Mouse (Mus musculus): Measurements from ENCODE around the gene Cish. TPM values are rescaled to one million over a fixed set of nuclear protein-coding genes. Genes with fewer than 3 reads are reported as not detected.

Gene Cish
- total and polyA plus RNA-seq, 2 experiments from 2014 or later = 62.6 to 149 TPM

DNA sequence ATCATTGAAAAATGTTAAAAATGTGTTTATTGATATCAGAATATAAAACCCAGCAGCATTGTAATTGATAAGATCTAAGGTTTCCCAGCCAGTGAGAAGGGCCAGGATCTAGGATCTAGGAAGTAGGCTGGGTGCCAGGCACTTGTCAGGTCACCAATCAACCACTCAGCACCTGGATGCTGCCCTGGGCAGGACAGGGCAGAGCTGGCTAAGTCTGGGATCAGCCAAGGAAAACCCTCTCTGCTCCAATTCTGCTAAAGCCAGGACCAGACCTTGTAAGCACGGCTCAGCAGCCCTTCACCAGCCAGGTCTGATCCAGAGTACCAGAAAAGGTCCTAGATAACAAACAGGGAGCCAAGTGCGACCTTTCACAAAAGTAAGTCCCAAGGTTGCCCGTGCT is 40.9 kb upstream of the Cish start:
- peak overlapping the region; percentile 38 for H3K9ac ChIP-seq (replicated peaks; ENCODE audit: low read depth, low read length)
- no peaks in the 10 kb centered on the region for H3K9me3 ChIP-seq (replicated peaks; ENCODE audit: control insufficient read depth, low read length)
- peak; percentile 13; the same call in 1 of the 2 replicates for ATAC-seq (ENCODE audit: insufficient read depth, low read depth)
- DNase-seq (ENCODE audit: low spot score) = no peak
- peaks cover 4% of the 10 kb centered on the region; the same call in 1 of the 2 replicates for H3K27me3 ChIP-seq (ENCODE audit: control insufficient read depth, insufficient read depth, low read length)
- peaks cover 18% of the 10 kb centered on the region for H3K4me1 ChIP-seq (ENCODE audit: control insufficient read depth, insufficient read depth)
- no peak overlapping the region for H3K4me3 ChIP-seq (ENCODE audit: low read depth, low read length)
- WGBS = 36% methylated on average over 3 of the region's 3 CpGs
- no peaks in the 10 kb centered on the region for H3K36me3 ChIP-seq (replicated peaks; ENCODE audit: control insufficient read depth, insufficient read depth, low read length)
- peak overlapping the region; percentile 75 for H3K27ac ChIP-seq (ENCODE audit: low read depth)
- H3K4me2 ChIP-seq (ENCODE audit: low read depth, low read length) = peak overlapping the region; percentile 43; the same call in 1 of the 2 replicates
- TF ChIP-seq EP300 (IDR thresholded peaks at IDR 0.05; ENCODE audit: low read depth) (no peak), CTCF (IDR thresholded peaks at IDR 0.05; ENCODE audit: low read depth) (no peak)

DNA sequence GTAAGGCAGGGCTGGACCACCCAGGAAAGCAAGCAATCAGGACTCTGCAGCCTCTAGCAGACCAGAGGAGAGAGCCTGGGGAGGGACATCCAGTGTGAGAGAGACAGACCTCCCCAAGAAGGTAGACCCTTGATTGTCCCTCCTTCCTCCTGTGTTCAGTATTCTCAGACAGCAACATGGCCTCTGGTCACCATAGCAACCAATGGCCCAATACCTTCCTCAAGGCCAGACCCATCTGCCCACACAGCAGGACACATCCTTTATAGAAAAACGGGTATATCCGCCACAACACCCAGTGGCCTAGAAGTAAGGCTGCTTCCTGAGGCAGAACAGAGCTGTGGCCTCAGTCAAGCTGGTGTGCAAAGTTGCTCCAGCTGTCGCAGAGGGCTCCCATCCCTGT is 40.2 kb upstream of the Cish start:
- H3K9me3 ChIP-seq (replicated peaks; ENCODE audit: control insufficient read depth, low read length) = no peaks in the 10 kb centered on the region
- no peak overlapping the region for H3K4me3 ChIP-seq (ENCODE audit: low read depth, low read length)
- no peaks in the 10 kb centered on the region for H3K36me3 ChIP-seq (replicated peaks; ENCODE audit: control insufficient read depth, insufficient read depth, low read length)
- TF ChIP-seq EP300 (IDR thresholded peaks at IDR 0.05; ENCODE audit: low read depth) (no peak), CTCF (IDR thresholded peaks at IDR 0.05; ENCODE audit: low read depth) (no peak)
- no peaks in the 10 kb centered on the region for H3K27me3 ChIP-seq (ENCODE audit: control insufficient read depth, insufficient read depth, low read length)
- 74% methylated on average over 3 of the region's 3 CpGs for WGBS
- no peak overlapping the region for H3K27ac ChIP-seq (ENCODE audit: low read depth)
- DNase-seq (ENCODE audit: low spot score) (no peak), ATAC-seq (ENCODE audit: insufficient read depth, low read depth) (no peak)
- H3K4me2 ChIP-seq (ENCODE audit: low read depth, low read length) = no peak overlapping the region
- H3K9ac ChIP-seq (replicated peaks; ENCODE audit: low read depth, low read length) = no peak overlapping the region
- H3K4me1 ChIP-seq (ENCODE audit: control insufficient read depth, insufficient read depth) = peaks cover 24% of the 10 kb centered on the region

DNA sequence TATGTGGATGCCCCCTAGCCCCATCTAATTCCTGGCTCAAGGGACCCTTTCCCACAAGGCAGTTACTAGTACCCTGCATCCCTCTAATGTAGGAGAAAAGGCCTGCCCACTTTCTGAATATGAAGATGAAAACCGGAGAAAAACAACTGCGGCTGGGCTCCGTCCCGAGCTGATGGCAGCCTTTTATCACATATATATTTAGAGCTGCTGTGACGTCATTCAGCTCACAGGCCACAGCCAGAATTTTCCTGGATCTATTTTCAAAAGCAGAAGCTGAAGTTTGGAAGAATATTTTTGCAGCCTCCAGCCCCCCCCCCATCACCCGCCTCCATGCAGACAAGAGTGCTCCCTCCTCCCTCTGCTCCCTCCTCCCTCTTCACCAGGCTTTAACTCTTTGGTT is 36.3 kb upstream of the Cish start:
- peak; percentile 54 for ATAC-seq (ENCODE audit: insufficient read depth, low read depth)
- no peak overlapping the region for H3K9ac ChIP-seq (replicated peaks; ENCODE audit: low read depth, low read length)
- H3K4me3 ChIP-seq (ENCODE audit: low read depth, low read length) = no peak overlapping the region
- H3K36me3 ChIP-seq (replicated peaks; ENCODE audit: control insufficient read depth, insufficient read depth, low read length) = no peaks in the 10 kb centered on the region
- TF ChIP-seq CTCF (IDR thresholded peaks at IDR 0.05; ENCODE audit: low read depth) (no peak), EP300 (IDR thresholded peaks at IDR 0.05; ENCODE audit: low read depth) (no peak)
- H3K9me3 ChIP-seq (replicated peaks; ENCODE audit: control insufficient read depth, low read length) = no peaks in the 10 kb centered on the region
- H3K4me1 ChIP-seq (ENCODE audit: control insufficient read depth, insufficient read depth) = peaks cover 21% of the 10 kb centered on the region
- H3K27me3 ChIP-seq (ENCODE audit: control insufficient read depth, insufficient read depth, low read length) = no peaks in the 10 kb centered on the region
- peak overlapping the region; percentile 22; the same call in 1 of the 2 replicates for H3K4me2 ChIP-seq (ENCODE audit: low read depth, low read length)
- peak overlapping the region; percentile 75 for H3K27ac ChIP-seq (ENCODE audit: low read depth)
- 9% methylated on average over 6 of the region's 6 CpGs for WGBS
- peak; percentile 76 for DNase-seq (ENCODE audit: low spot score)

DNA sequence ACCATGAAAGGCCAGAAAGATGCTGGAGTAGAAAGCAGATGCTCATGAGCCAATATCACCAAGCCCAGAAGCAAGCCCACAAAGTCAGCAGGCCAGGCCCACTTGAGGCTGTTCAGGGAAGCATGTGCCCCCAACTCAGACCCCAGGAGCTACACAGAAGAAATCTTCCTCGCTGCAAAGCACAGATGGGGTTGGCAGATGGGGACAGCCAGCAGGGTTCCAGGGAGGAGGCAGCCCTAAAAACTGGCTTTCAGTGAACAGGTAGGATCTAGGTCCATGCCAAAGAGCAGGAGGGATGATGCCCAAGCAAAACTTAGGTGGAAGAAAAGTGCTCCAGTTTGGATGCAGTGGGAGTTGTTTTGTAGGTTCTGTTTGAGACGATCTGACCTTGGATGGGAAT is 35.4 kb upstream of the Cish start:
- WGBS = 75% methylated on average over 2 of the region's 2 CpGs
- Histone ChIP-seq H3K4me2 (ENCODE audit: low read depth, low read length) (no peak overlapping the region), H3K36me3 (replicated peaks; ENCODE audit: control insufficient read depth, insufficient read depth, low read length) (no peaks in the 10 kb centered on the region), H3K27ac (ENCODE audit: low read depth) (no peak overlapping the region), H3K4me1 (ENCODE audit: control insufficient read depth, insufficient read depth) (peaks cover 14% of the 10 kb centered on the region), H3K9ac (replicated peaks; ENCODE audit: low read depth, low read length) (no peak overlapping the region), H3K4me3 (ENCODE audit: low read depth, low read length) (no peak overlapping the region), H3K27me3 (ENCODE audit: control insufficient read depth, insufficient read depth, low read length) (no peaks in the 10 kb centered on the region), H3K9me3 (replicated peaks; ENCODE audit: control insufficient read depth, low read length) (no peaks in the 10 kb centered on the region)
- no peak for DNase-seq (ENCODE audit: low spot score)
- ATAC-seq (ENCODE audit: insufficient read depth, low read depth) = no peak
- no peak for TF ChIP-seq CTCF (IDR thresholded peaks at IDR 0.05; ENCODE audit: low read depth)
- TF ChIP-seq EP300 (IDR thresholded peaks at IDR 0.05; ENCODE audit: low read depth) = no peak

DNA sequence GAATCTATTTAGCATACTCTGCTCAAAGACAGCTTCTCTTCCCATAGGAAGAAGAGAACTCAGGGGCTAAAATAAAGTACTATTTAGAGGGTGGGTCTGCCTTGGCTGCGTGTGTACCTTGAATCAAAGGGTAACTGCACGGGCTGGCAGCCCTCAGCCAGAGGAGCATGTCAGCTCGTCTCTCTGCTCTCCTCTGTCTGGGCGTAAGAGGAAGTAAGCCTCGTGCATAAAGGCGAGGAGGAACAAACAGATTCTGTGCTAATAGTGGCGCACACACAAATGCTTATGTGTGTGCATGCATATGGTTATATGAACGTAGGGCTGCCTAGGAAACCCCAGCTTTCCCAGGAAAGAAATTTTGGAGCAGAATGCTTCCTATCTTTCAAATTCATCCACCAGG is 35.0 kb upstream of the Cish start:
- H3K27ac ChIP-seq (ENCODE audit: low read depth) = no peak overlapping the region
- peaks cover 13% of the 10 kb centered on the region for H3K4me1 ChIP-seq (ENCODE audit: control insufficient read depth, insufficient read depth)
- H3K9me3 ChIP-seq (replicated peaks; ENCODE audit: control insufficient read depth, low read length) = no peaks in the 10 kb centered on the region
- 61% methylated on average over 8 of the region's 8 CpGs for WGBS
- TF ChIP-seq CTCF (IDR thresholded peaks at IDR 0.05; ENCODE audit: low read depth) (no peak), EP300 (IDR thresholded peaks at IDR 0.05; ENCODE audit: low read depth) (no peak)
- no peaks in the 10 kb centered on the region for H3K36me3 ChIP-seq (replicated peaks; ENCODE audit: control insufficient read depth, insufficient read depth, low read length)
- no peak overlapping the region for H3K4me2 ChIP-seq (ENCODE audit: low read depth, low read length)
- ATAC-seq (ENCODE audit: insufficient read depth, low read depth) (no peak), DNase-seq (ENCODE audit: low spot score) (no peak)
- H3K4me3 ChIP-seq (ENCODE audit: low read depth, low read length) = no peak overlapping the region
- no peak overlapping the region for H3K9ac ChIP-seq (replicated peaks; ENCODE audit: low read depth, low read length)
- no peaks in the 10 kb centered on the region for H3K27me3 ChIP-seq (ENCODE audit: control insufficient read depth, insufficient read depth, low read length)

- DNase-seq (ENCODE audit: low spot score) (no peak), ATAC-seq (ENCODE audit: insufficient read depth, low read depth) (no peak)
- Histone ChIP-seq H3K27me3 (ENCODE audit: control insufficient read depth, insufficient read depth, low read length) (no peaks in the 10 kb centered on the region), H3K27ac (ENCODE audit: low read depth) (no peak overlapping the region), H3K9me3 (replicated peaks; ENCODE audit: control insufficient read depth, low read length) (no peaks in the 10 kb centered on the region), H3K4me3 (ENCODE audit: low read depth, low read length) (no peak overlapping the region), H3K36me3 (replicated peaks; ENCODE audit: control insufficient read depth, insufficient read depth, low read length) (no peaks in the 10 kb centered on the region), H3K4me2 (ENCODE audit: low read depth, low read length) (no peak overlapping the region), H3K9ac (replicated peaks; ENCODE audit: low read depth, low read length) (no peak overlapping the region), H3K4me1 (ENCODE audit: control insufficient read depth, insufficient read depth) (peaks cover 13% of the 10 kb centered on the region)
- TF ChIP-seq CTCF (IDR thresholded peaks at IDR 0.05; ENCODE audit: low read depth) (no peak), EP300 (IDR thresholded peaks at IDR 0.05; ENCODE audit: low read depth) (no peak)
- WGBS = 65% methylated on average over 6 of the region's 6 CpGs
Observed at GRCm38 (mm10) chr9:107261792-107262191, 34.0 kb upstream of the Cish start.
